Mouse (Mus musculus) neural tube, embryonic 11.5 days (tissue): Measurements from ENCODE around the gene Aida. TPM values are rescaled to one million over a fixed set of nuclear protein-coding genes. Genes with fewer than 3 reads are reported as not detected.
A peak's percentile ranks its signal among the peaks of the same experiment; 100 is the strongest.

Experiments
- ATAC-seq: fragments of 200-750 bp; cut with Nextera tagmentation; 2 replicates; pipeline ENCODE4 v1.8.0; 2017; ENCODE audit warnings: moderate number of reproducible peaks, mild to moderate bottlenecking, moderate TSS enrichment, moderate library complexity; ENCODE audit not compliant: insufficient read depth, low FRiP score, low TSS enrichment
- DNase-seq: peaks from one replicate; pipeline ENCODE4 v3.0.0-alpha.2; 2015; ENCODE audit warnings: low spot score
- H3K27ac ChIP-seq: fragments of 300-500 bp; sonication (generic); 2 replicates; pipeline ENCODE4 v1.5.1; 2014; ENCODE audit warnings: low read depth, mild to moderate bottlenecking, low read length
- H3K27me3 ChIP-seq: fragments of 300-500 bp; sonication (generic); 2 replicates; pipeline ENCODE4 v1.6.1; 2014; ENCODE audit warnings: mild to moderate bottlenecking, low read length, mixed read lengths; ENCODE audit not compliant: control insufficient read depth, insufficient read depth
- H3K36me3 ChIP-seq: fragments of 300-500 bp; sonication (generic); 2 replicates; pipeline ENCODE4 v1.6.1; 2014; ENCODE audit warnings: mild to moderate bottlenecking, low read length, moderate library complexity, mixed read lengths; ENCODE audit not compliant: control insufficient read depth, insufficient read depth
- H3K4me1 ChIP-seq: fragments of 300-500 bp; sonication (generic); 2 replicates; pipeline ENCODE4 v1.6.1; 2014; ENCODE audit warnings: low read length, mixed read lengths; ENCODE audit not compliant: control insufficient read depth, insufficient read depth
- H3K4me2 ChIP-seq: fragments of 300-500 bp; sonication (generic); 2 replicates; pipeline ENCODE4 v1.6.1; 2014; ENCODE audit warnings: low read depth, mild to moderate bottlenecking, moderate library complexity
- H3K4me3 ChIP-seq: fragments of 300-500 bp; sonication (generic); 2 replicates; pipeline ENCODE4 v1.5.1; 2014; ENCODE audit warnings: low read depth, low read length
- H3K9ac ChIP-seq: fragments of 300-500 bp; sonication (generic); 2 replicates; pipeline ENCODE4 v1.6.1; 2014; ENCODE audit warnings: mild to moderate bottlenecking, low read length
- H3K9me3 ChIP-seq: fragments of 300-500 bp; sonication (generic); 2 replicates; pipeline ENCODE4 v1.6.1; 2016; ENCODE audit warnings: low read length; ENCODE audit not compliant: control insufficient read depth
- WGBS: fragments of 180-500 bp; shearing (Covaris S2); extraction: QIAGEN DNeasy Blood & Tissue Kit; methylation state at CpG from one replicate; pipeline ENCODE4 v1.1.7; 2014; 5-methylcytosine and 5-hydroxymethylcytosine counted together
- polyA plus RNA-seq: library from polyadenylated mRNA; unstranded; fragments of >200 nt; fragmentation: Nextera tagmentation; extraction: Ambion mirVana; gene quantifications from 2 replicates; pipeline ENCODE4 v1.2.1, GENCODE M21; 2014

The Aida gene
- polyA plus RNA-seq, 1 experiment from 2014 or later, result 29.2 TPM

DNA sequence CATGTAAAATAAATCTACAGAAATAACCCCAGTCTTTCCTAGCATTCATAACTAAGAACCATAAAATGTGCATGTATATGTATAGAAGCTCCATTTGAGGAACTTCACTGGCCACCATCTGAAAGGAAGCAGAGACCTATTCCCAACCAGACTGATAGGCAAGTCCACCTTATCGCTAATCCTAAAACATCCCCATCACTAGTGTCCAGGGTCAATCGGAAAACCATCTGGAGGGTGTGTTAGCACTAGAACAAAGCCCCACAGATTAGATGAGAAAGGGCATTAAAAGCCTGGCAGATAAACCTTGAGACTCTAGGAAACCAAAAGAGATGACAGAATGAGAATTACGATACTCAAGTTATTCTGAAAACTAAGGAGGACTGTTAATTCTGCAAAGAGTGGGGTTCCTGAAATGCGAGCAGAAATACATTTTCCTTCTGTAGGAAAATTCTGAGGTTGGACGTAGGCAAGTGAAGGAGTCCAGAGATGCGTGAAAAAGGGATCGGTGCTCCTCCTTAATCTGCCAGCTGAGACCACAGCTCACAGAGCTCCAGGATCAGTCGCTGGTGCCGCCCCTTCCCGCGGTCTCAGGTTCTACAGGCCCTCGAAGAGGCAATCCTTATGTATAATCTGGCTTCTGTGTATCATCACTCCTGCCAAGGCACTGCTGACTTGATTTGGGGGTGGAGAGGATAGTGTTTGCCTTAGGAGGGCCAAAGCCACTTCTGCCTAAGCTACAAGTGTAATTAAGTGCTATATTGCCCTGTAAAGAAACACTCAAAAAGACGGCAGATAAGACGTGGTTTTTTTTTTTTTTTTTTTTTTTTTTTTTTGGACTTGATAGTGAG lies 66.6 kb downstream of the Aida start:
- H3K9ac ChIP-seq, result no peak overlapping the region
- H3K4me3 ChIP-seq, result no peak overlapping the region
- no peaks in the 10 kb centered on the region for H3K27me3 ChIP-seq
- H3K36me3 ChIP-seq, result peaks cover 5% of the 10 kb centered on the region; the same call in 1 of the 2 replicates
- no peaks in the 10 kb centered on the region for H3K4me1 ChIP-seq
- H3K9me3 ChIP-seq, result no peaks in the 10 kb centered on the region
- DNase-seq (no peak), ATAC-seq (no peak)
- no peak overlapping the region for H3K4me2 ChIP-seq
- H3K27ac ChIP-seq, result no peak overlapping the region
- WGBS, result 90% methylated on average over 14 of the region's 14 CpGs

DNA sequence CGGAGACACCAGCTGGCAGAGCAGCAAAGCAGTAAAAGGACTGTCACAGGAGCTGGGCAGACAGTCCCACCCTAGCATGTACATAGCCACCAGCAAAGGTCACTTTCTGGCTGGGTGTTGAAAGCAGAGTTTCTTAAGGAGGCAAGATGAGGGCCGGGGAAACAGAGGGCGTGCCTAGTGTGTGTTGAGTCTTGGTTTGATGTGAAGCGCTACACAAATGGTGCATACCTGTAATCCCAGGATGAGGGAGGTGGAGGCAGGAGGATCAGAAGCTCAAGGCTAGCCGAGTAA lies 67.1 kb downstream of the Aida start:
- no peaks in the 10 kb centered on the region for H3K27me3 ChIP-seq
- peaks cover 5% of the 10 kb centered on the region; the same call in 1 of the 2 replicates for H3K36me3 ChIP-seq
- H3K4me1 ChIP-seq, result 0 out of 2 replicates have a peak, but pooled peaks cover 3% of the 10 kb centered on the region
- no peak overlapping the region for H3K27ac ChIP-seq
- 86% methylated on average over 5 of the region's 5 CpGs for WGBS
- H3K4me2 ChIP-seq, result no peak overlapping the region
- no peak overlapping the region for H3K4me3 ChIP-seq
- H3K9me3 ChIP-seq, result no peaks in the 10 kb centered on the region
- DNase-seq, result no peak
- ATAC-seq, result no peak
- no peak overlapping the region for H3K9ac ChIP-seq

DNA sequence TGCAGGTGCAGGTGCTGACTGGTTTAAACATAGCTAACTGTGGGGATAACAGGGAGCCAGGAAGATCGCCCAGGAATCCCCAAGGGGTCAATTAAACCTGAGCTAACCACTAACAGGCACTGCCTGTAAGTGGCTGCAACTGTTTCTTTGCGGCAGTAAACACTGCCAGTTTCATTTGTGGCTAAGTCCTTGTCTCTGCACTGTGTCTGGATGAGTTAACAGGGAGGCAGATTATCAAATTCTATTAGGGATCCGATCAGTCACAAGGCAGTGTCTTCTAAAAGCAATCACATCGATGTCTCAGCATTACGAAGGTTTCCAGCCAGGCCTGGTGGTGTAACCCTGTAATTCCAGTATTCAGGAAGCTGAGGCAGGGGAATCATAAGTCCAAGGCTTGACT lies 70.0 kb downstream of the Aida start:
- Histone ChIP-seq H3K27me3 (no peaks in the 10 kb centered on the region), H3K4me2 (no peak overlapping the region), H3K9ac (no peak overlapping the region), H3K4me1 (0 out of 2 replicates have a peak, but pooled peaks cover 3% of the 10 kb centered on the region), H3K36me3 (peaks cover 5% of the 10 kb centered on the region; the same call in 1 of the 2 replicates), H3K27ac (no peak overlapping the region), H3K4me3 (no peak overlapping the region), H3K9me3 (no peaks in the 10 kb centered on the region)
- ATAC-seq (no peak), DNase-seq (no peak)
- WGBS, result 89% methylated on average over 5 of the region's 5 CpGs

DNA sequence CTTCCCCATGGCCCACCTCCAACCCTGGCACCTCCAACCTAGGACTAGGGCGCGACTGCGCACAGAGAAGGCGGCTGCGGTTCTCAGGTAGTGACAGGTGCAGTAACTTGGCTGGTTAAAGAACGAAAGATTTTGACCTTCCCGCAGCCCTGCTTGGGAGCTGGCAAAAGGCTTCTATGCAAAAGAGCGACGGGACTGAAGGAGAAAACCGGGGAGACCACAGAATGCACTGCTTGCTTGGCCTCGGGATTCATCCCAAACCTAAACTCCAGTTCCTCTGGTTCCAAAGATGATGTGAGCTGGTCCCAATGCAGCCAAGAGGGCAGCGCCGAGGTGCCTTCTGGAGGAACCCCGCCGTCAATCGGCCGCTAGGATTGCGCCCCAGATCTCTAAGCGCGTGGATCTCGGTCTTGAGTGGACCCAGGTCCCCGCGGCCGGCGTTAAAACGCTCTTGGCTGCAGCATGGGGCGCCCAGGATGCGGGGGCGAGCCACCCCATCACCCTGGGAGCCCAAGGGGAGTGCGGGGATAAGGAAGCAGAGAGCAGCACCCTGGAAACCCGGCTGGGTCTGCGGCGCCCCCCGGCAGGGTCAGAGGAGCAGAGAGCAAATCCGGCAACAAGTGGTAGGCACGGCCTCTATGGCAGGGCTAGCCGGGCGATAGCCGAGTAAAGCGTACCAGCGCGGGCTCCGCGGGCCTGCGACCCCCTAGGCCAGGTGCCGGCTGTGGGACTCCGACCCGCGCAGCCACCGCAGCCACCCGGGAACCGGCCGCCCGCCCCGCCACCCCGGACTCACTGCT lies 72.4 kb downstream of the Aida start:
- peak overlapping the region; percentile 88 for H3K9ac ChIP-seq
- ATAC-seq (peak; percentile 79), DNase-seq (peak; percentile 23)
- 0 out of 2 replicates have a peak, but pooled peaks cover 3% of the 10 kb centered on the region for H3K4me1 ChIP-seq
- H3K4me2 ChIP-seq, result peak overlapping the region; percentile 67
- whole genome bisulfite sequencing, result 1% methylated on average over 44 of the region's 56 CpGs
- H3K27ac ChIP-seq, result peak overlapping the region; percentile 49; the same call in 1 of the 2 replicates
- peaks cover 4% of the 10 kb centered on the region; the same call in 1 of the 2 replicates for H3K36me3 ChIP-seq
- peak overlapping the region; percentile 58 for H3K4me3 ChIP-seq
- H3K9me3 ChIP-seq, result no peaks in the 10 kb centered on the region
- H3K27me3 ChIP-seq, result no peaks in the 10 kb centered on the region

DNA sequence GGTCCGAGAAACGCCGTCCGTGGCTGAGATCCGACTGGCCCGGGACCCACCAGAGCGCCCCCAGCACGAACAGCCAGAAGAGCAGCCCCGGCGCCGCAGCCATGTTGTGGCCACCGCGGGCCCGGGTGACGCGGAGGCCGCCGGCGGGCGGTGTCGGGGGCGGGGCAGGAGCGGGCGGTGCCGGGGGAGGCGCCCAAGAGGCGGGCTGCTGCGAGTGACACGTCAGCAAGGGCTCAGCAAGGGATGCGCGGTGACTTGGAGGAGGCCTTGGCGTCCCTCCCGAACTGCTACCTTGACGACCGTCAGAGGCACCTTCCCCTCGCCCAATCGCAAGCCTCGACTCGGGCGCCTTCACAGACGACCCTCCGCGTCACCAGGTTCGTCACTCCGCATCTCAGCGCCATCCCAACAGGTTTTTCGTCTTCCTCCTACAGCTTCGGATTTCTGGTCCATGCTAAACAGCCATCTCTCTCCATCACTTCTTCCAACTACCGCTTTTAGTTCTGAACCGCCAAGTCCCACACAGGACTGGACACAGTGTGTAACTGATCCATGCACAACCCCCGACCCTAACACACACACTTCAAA lies 73.1 kb downstream of the Aida start, which contains the start of gene Mia3:
Mia3 (minus strand) TSS at position 127 of the 588 bp plus-strand sequence.
- H3K36me3 ChIP-seq, result 0 out of 2 replicates have a peak, but pooled peaks cover 1% of the 10 kb centered on the region
- H3K27ac ChIP-seq, result peak within 1 kb of the TSS; percentile 49; the same call in 1 of the 2 replicates
- H3K4me3 ChIP-seq, result peak within 1 kb of the TSS; percentile 58
- H3K9me3 ChIP-seq, result no peaks in the 10 kb centered on the region
- under 1% methylated on average over 44 of the region's 51 CpGs for WGBS
- H3K4me1 ChIP-seq, result 0 out of 2 replicates have a peak, but pooled peaks cover 3% of the 10 kb centered on the region
- H3K27me3 ChIP-seq, result no peaks in the 10 kb centered on the region
- ATAC-seq, result peak; percentile 99
- peak; percentile 91 for DNase-seq
- peak within 1 kb of the TSS; percentile 67 for H3K4me2 ChIP-seq
- peak within 1 kb of the TSS; percentile 88 for H3K9ac ChIP-seq

DNA sequence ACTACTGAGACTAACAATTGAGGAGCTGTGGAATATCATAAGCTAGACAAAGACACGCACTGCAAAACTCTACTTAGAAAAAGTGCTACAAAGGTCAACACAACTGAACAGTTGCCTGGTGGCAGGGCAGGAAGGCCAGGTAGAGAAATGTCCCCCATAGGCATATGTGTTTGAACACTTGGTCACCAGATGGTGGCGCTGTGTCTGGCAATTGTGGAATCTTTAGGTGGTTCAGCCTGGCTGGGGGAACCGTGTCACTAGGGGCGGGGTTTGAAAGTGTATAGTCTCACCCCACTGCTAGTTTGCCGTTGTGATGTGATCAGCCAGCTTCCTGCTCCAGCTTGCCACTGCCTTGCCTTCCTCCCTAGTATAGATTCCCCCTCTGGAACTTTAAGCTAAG lies 78.3 kb downstream of the Aida start:
- WGBS, result 74% methylated on average over 5 of the region's 5 CpGs
- no peak for ATAC-seq
- Histone ChIP-seq H3K4me3 (no peak overlapping the region), H3K9me3 (no peaks in the 10 kb centered on the region), H3K4me1 (no peaks in the 10 kb centered on the region), H3K36me3 (no peaks in the 10 kb centered on the region), H3K4me2 (no peak overlapping the region), H3K9ac (no peak overlapping the region), H3K27ac (no peak overlapping the region), H3K27me3 (no peaks in the 10 kb centered on the region)
- no peak for DNase-seq

Other genes with a start within 250 kb of the Aida start
- gene Disp1, start 75.1 kb upstream of the Aida start, polyA plus RNA-seq, result 11.7 and 12.6 TPM in 2 replicates
- gene Brox, start 679 bp downstream of the Aida start, polyA plus RNA-seq, result 74.2 and 78.1 TPM in 2 replicates
- gene Mia3, start 73.0 kb downstream of the Aida start, polyA plus RNA-seq, result 107 and 110 TPM in 2 replicates
- gene Taf1a, start 92.4 kb downstream of the Aida start, polyA plus RNA-seq, result 17.9 and 18.3 TPM in 2 replicates
- gene Hhipl2, start 121.6 kb downstream of the Aida start, polyA plus RNA-seq, result 0.32 and 0.65 TPM in 2 replicates